Mouse (Mus musculus) ES-Bruce4 (cell line): ENCODE data around the gene Abhd12b.

Source experiments
- CTCF ChIP-seq: IDR thresholded peaks from one replicate; pipeline ENCODE4 v1.8.1; 2011; ENCODE audit warnings: low read depth, low read length
- EP300 ChIP-seq: IDR thresholded peaks from 2 replicates; pipeline ENCODE4 v1.6.1; 2011; ENCODE audit warnings: low read depth, low read length; ENCODE audit not compliant: insufficient read depth

GRCm38 (mm10) chr12:70136185-70136756 lies 17.7 kb upstream of the Abhd12b start:
- no peak for TF ChIP-seq CTCF
- no peak for TF ChIP-seq EP300
